Mouse (Mus musculus): Measurements from ENCODE around the gene Cmtm8.

DNA sequence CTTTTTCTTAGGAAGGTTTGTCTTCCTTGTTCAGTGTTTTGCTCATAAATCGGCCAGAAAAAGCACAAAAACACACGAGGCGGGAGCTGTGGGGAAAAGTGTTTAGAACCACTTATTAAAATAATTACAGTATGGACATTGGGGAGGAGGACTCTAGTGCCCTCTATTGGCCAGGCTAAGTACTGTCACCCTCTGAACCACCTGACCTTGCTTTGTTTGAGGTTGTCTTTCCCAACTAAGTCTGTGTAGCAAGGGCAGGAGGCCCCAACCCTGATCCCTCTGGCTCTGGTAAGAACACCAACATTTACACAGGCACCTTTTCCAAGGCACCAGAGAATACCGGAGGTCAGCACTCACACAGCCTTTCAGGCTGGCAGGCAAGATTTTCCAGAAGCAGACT, 28.6 kb downstream of the Cmtm8 start:
- no peak for TF ChIP-seq EP300 (optimal IDR thresholded peaks at IDR 0.05)
- TF ChIP-seq CTCF (IDR thresholded peaks at IDR 0.05; ENCODE audit: low read depth) = peak; percentile 84
